Mouse (Mus musculus) hindlimb bud, embryonic 11.5 days (tissue): Measurements from ENCODE around the gene Gm4216.
"Not testable (repeated sequence)": the region's sequence is repeated elsewhere in the genome, so short reads cannot be mapped to it uniquely, and the experiment has no call there.

Source experiments
- DNase-seq: peaks from one replicate; pipeline ENCODE4 v3.0.0-alpha.2; 2012; ENCODE audit warnings: low read depth, low spot score; ENCODE audit errors: extremely low spot score

Gene Gm4216

DNA sequence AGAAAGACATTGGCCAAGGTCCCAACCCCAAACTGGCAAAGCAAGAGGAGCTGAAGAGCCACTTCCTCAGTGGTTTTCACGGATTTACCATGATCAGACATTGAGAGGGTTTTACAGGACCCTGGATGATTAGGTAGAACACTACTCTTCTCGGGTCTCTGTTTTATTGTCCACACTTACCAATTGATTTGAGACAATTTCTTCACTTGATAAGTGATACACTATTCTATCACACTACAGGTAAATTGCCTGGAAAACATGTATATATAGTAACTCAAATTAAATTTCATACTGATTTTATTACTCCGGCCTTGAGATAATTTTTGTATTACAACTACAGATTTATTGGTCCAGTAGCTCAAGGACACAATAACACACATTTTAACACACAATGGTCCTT, at the start of gene Gm4216:
Gene Gm4216, minus strand, starts transcription at position 101 of the 400 bp plus-strand sequence.
- not testable (repeated sequence) for DNase-seq

DNA sequence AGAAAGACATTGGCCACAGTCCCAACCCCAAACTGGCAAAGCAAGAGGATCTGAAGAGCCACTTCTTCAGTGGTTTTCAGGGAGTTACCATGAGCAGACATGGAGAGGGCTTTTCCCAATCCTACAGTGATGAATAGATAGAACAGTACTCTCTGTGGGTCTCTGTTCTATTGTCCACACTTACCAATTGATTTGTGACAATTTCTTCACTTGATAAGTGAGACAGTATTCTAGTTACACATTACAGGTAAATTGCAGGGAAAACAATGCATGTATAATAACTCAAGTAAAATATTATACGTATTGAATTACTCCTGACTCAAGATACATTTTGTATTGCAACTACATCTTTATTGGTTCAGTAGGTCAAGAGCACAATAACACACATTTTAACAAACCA, 47.6 kb upstream of the Gm4216 start, which contains the start of gene Gm8720:
Gene Gm8720, minus strand, starts transcription at position 101 of the 400 bp plus-strand sequence.
- not testable (repeated sequence) for DNase-seq

DNA sequence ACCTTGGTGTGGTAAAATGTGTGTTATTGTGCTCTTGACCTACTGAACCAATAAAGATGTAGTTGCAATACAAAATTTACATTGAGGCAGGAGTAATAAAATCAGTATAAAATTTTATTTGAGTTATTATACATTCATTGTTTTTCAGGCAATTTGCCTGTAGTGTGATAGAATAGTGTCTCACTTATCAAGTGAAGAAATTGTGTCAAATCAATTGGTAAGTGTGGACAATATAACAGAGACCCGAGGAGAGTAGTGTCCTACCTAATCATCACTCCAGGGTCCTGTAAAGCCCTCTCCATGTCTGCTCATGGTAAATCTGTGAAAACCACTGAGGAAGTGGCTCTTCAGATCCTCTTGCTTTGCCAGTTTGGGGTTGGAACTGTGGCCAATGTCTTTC, 35.5 kb upstream of the Gm4216 start, which contains the start of gene Vmn1r163:
Gene Vmn1r163, plus strand, starts transcription at position 301 of the 400 bp plus-strand sequence.
- not testable (repeated sequence) for DNase-seq

DNA sequence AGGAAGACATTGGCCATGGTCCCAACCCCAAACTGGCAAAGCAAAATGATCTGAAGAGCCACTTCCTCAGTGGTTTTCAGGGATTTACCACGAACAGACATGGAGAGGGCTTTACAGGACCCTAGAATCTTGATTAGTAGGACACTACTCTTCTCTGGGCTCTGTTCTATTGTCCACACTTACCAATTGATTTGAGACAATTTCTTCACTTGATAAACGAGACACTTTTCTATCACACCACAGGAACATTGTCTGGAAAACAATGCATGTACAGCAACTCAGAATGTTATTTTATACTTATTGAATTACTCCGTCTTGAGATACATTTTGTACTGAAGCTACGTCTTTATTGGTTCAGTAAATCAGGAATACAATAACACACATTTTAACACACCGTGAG, 35.1 kb downstream of the Gm4216 start, which contains the start of gene Gm4214:
Gene Gm4214, minus strand, starts transcription at position 101 of the 400 bp plus-strand sequence.
- not testable (repeated sequence) for DNase-seq
